Mouse (Mus musculus): ENCODE results near the gene AW551984. TPM values are rescaled to one million over a fixed set of nuclear protein-coding genes. Genes with fewer than 3 reads are reported as not detected.
A peak's percentile ranks its signal among the peaks of the same experiment; 100 is the strongest.

The AW551984 gene
- polyA plus RNA-seq, 1 experiment from 2014 or later: 34.3 TPM

- H3K9me3 ChIP-seq (replicated peaks; ENCODE audit: control insufficient read depth, low read length): no peaks in the 10 kb centered on the region
- ATAC-seq (replicated peaks; ENCODE audit: insufficient number of reproducible peaks, low FRiP score, low TSS enrichment, low read depth) (no peak), DNase-seq (ENCODE audit: low spot score) (peak; percentile 55)
- no peaks in the 10 kb centered on the region for H3K36me3 ChIP-seq (replicated peaks; ENCODE audit: control insufficient read depth, insufficient read depth, low read depth, low read length)
- 41% methylated on average over 1 of the region's 1 CpGs for WGBS
- H3K4me1 ChIP-seq (ENCODE audit: control insufficient read depth, insufficient read depth, low read length): no peaks in the 10 kb centered on the region
- H3K4me2 ChIP-seq (ENCODE audit: low read depth, low read length): no peak overlapping the region
- H3K9ac ChIP-seq (replicated peaks; ENCODE audit: low read length): no peak overlapping the region
- H3K27me3 ChIP-seq (ENCODE audit: control insufficient read depth, insufficient read depth, low read length): no peaks in the 10 kb centered on the region
- H3K27ac ChIP-seq (replicated peaks; ENCODE audit: low read depth, low read length): no peak overlapping the region
- H3K4me3 ChIP-seq (ENCODE audit: low read depth, low read length): no peak overlapping the region
These were observed 7.8 kb upstream of the AW551984 start for GRCm38 (mm10) chr9:39611953-39612352.

DNA sequence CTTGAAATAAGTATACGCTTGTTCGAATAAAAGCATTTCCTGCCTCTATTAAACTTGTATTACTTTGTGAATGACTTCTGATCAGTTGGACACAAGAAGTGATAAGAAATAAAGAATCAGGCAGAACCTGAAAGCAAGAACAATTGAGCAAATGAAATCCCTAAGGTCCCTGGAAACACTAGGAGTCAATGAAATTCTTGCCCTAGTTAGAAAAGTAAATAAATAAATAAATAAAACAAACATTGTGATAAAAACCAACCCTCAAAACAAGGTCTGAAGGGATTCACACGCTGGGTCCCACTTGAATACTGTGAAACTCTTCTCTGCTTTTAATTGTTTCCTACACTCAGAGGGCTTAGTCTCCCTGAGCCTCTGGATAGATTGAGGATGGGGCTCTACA is 6.2 kb upstream of the AW551984 start, which contains the start of gene Olfr148:
Olfr148 (plus strand) TSS at position 301 of the 400 bp plus-strand sequence.
- no peaks in the 10 kb centered on the region for H3K36me3 ChIP-seq (replicated peaks; ENCODE audit: control insufficient read depth, insufficient read depth, low read depth, low read length)
- DNase-seq (ENCODE audit: low spot score) (no peak), ATAC-seq (replicated peaks; ENCODE audit: insufficient number of reproducible peaks, low FRiP score, low TSS enrichment, low read depth) (no peak)
- H3K4me2 ChIP-seq (ENCODE audit: low read depth, low read length): no peak within 1 kb of the TSS
- no peak within 1 kb of the TSS for H3K27ac ChIP-seq (replicated peaks; ENCODE audit: low read depth, low read length)
- no peak within 1 kb of the TSS for H3K9ac ChIP-seq (replicated peaks; ENCODE audit: low read length)
- H3K4me3 ChIP-seq (ENCODE audit: low read depth, low read length): no peak within 1 kb of the TSS
- no peaks in the 10 kb centered on the region for H3K4me1 ChIP-seq (ENCODE audit: control insufficient read depth, insufficient read depth, low read length)
- 72% methylated on average over 3 of the region's 3 CpGs for WGBS
- H3K27me3 ChIP-seq (ENCODE audit: control insufficient read depth, insufficient read depth, low read length): no peaks in the 10 kb centered on the region
- no peaks in the 10 kb centered on the region for H3K9me3 ChIP-seq (replicated peaks; ENCODE audit: control insufficient read depth, low read length)

DNA sequence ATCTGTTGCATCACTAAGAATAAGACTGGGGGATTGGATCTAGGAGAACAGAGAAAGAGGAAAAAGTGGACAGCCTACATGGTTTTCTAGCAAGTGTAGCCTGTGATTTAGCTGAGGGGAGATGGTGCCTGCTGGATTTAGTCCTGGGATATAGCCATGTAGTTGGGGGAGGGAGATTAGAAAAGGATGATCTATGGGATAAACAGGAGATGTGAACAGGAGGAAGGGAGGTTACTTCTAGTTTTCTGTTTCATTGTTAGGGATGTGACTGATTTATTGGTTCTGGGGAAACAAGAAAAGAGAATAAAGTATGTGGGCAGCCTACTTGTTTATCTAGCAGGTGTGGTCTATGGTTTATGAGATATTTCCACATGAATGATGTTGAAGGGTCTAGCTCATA is 4.3 kb upstream of the AW551984 start:
- no peak overlapping the region for H3K27ac ChIP-seq (replicated peaks; ENCODE audit: low read depth, low read length)
- H3K27me3 ChIP-seq (ENCODE audit: control insufficient read depth, insufficient read depth, low read length): no peaks in the 10 kb centered on the region
- H3K9me3 ChIP-seq (replicated peaks; ENCODE audit: control insufficient read depth, low read length): no peaks in the 10 kb centered on the region
- H3K4me1 ChIP-seq (ENCODE audit: control insufficient read depth, insufficient read depth, low read length): no peaks in the 10 kb centered on the region
- no peak overlapping the region for H3K9ac ChIP-seq (replicated peaks; ENCODE audit: low read length)
- ATAC-seq (replicated peaks; ENCODE audit: insufficient number of reproducible peaks, low FRiP score, low TSS enrichment, low read depth) (no peak), DNase-seq (ENCODE audit: low spot score) (no peak)
- H3K4me2 ChIP-seq (ENCODE audit: low read depth, low read length): no peak overlapping the region
- no peak overlapping the region for H3K4me3 ChIP-seq (ENCODE audit: low read depth, low read length)
- H3K36me3 ChIP-seq (replicated peaks; ENCODE audit: control insufficient read depth, insufficient read depth, low read depth, low read length): no peaks in the 10 kb centered on the region

- no peak overlapping the region for H3K27ac ChIP-seq (replicated peaks; ENCODE audit: low read depth, low read length)
- ATAC-seq (replicated peaks; ENCODE audit: insufficient number of reproducible peaks, low FRiP score, low TSS enrichment, low read depth) (0 out of 2 replicates have a peak, but pooled peaks have one; percentile 55), DNase-seq (ENCODE audit: low spot score) (peak; percentile 61)
- peak overlapping the region; percentile 64 for H3K4me2 ChIP-seq (ENCODE audit: low read depth, low read length)
- H3K4me3 ChIP-seq (ENCODE audit: low read depth, low read length): peak overlapping the region; percentile 28
- H3K9me3 ChIP-seq (replicated peaks; ENCODE audit: control insufficient read depth, low read length): no peaks in the 10 kb centered on the region
- H3K36me3 ChIP-seq (replicated peaks; ENCODE audit: control insufficient read depth, insufficient read depth, low read depth, low read length): no peaks in the 10 kb centered on the region
- H3K27me3 ChIP-seq (ENCODE audit: control insufficient read depth, insufficient read depth, low read length): no peaks in the 10 kb centered on the region
- H3K4me1 ChIP-seq (ENCODE audit: control insufficient read depth, insufficient read depth, low read length): no peaks in the 10 kb centered on the region
- H3K9ac ChIP-seq (replicated peaks; ENCODE audit: low read length): peak overlapping the region; percentile 22; the same call in 1 of the 2 replicates
- 1% methylated on average over 9 of the region's 9 CpGs for WGBS
These were observed 814 bp downstream of the AW551984 start for GRCm38 (mm10) chr9:39603333-39603845.

GRCm38 (mm10) chr9:39602536-39603332 is 1.5 kb downstream of the AW551984 start:
- Histone ChIP-seq H3K4me3 (ENCODE audit: low read depth, low read length) (peak overlapping the region; percentile 28), H3K36me3 (replicated peaks; ENCODE audit: control insufficient read depth, insufficient read depth, low read depth, low read length) (no peaks in the 10 kb centered on the region), H3K9ac (replicated peaks; ENCODE audit: low read length) (peak overlapping the region; percentile 22; the same call in 1 of the 2 replicates), H3K9me3 (replicated peaks; ENCODE audit: control insufficient read depth, low read length) (no peaks in the 10 kb centered on the region), H3K4me2 (ENCODE audit: low read depth, low read length) (peak overlapping the region; percentile 64), H3K4me1 (ENCODE audit: control insufficient read depth, insufficient read depth, low read length) (no peaks in the 10 kb centered on the region), H3K27me3 (ENCODE audit: control insufficient read depth, insufficient read depth, low read length) (no peaks in the 10 kb centered on the region), H3K27ac (replicated peaks; ENCODE audit: low read depth, low read length) (no peak overlapping the region)
- ATAC-seq (replicated peaks; ENCODE audit: insufficient number of reproducible peaks, low FRiP score, low TSS enrichment, low read depth): no peak; the same call in 1 of the 2 replicates
- DNase-seq (ENCODE audit: low spot score): peak; percentile 68
- WGBS: under 1% methylated on average over 19 of the region's 19 CpGs

DNA sequence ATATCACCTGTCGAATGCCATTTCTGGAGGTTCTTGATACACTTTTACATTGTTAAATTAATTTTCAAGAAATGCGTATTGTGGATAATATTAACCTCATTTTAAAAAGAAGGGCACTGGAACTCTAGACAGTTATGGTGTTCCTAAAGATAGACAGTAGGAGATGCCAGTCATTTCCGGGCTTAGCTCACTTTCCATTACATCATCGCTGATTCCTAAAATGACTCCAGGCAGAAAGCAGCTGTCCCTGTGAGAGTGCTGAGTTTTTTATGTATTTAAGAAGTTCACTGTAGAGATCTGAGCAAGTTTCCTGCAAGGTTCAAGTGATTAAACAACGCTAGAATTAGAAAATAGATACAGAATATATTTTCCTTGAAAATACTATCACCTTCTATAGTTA is 27.2 kb downstream of the AW551984 start:
- ATAC-seq (replicated peaks; ENCODE audit: insufficient number of reproducible peaks, low FRiP score, low TSS enrichment, low read depth): no peak
- 87% methylated on average over 5 of the region's 5 CpGs for WGBS

GRCm38 (mm10) chr9:39575469-39575868 is 28.7 kb downstream of the AW551984 start, which contains the start of gene Olfr959:
Gene Olfr959 (minus strand): TSS chr9:39575569.
- H3K4me2 ChIP-seq (ENCODE audit: low read depth, low read length): no peak within 1 kb of the TSS
- no peaks in the 10 kb centered on the region for H3K4me1 ChIP-seq (ENCODE audit: control insufficient read depth, insufficient read depth, low read length)
- no peak within 1 kb of the TSS for H3K27ac ChIP-seq (replicated peaks; ENCODE audit: low read depth, low read length)
- H3K36me3 ChIP-seq (replicated peaks; ENCODE audit: control insufficient read depth, insufficient read depth, low read depth, low read length): no peaks in the 10 kb centered on the region
- WGBS: 75% methylated on average over 3 of the region's 3 CpGs
- H3K9ac ChIP-seq (replicated peaks; ENCODE audit: low read length): no peak within 1 kb of the TSS
- no peaks in the 10 kb centered on the region for H3K27me3 ChIP-seq (ENCODE audit: control insufficient read depth, insufficient read depth, low read length)
- no peaks in the 10 kb centered on the region for H3K9me3 ChIP-seq (replicated peaks; ENCODE audit: control insufficient read depth, low read length)
- H3K4me3 ChIP-seq (ENCODE audit: low read depth, low read length): no peak within 1 kb of the TSS
- ATAC-seq (replicated peaks; ENCODE audit: insufficient number of reproducible peaks, low FRiP score, low TSS enrichment, low read depth) (no peak), DNase-seq (ENCODE audit: low spot score) (no peak)

More for the DNA sequence above, 27.2 kb downstream of the AW551984 start:
- H3K27me3 ChIP-seq (ENCODE audit: control insufficient read depth, insufficient read depth, low read length): no peaks in the 10 kb centered on the region
- no peak for DNase-seq (ENCODE audit: low spot score)
- H3K4me1 ChIP-seq (ENCODE audit: control insufficient read depth, insufficient read depth, low read length): no peaks in the 10 kb centered on the region
- no peak overlapping the region for H3K4me3 ChIP-seq (ENCODE audit: low read depth, low read length)
- H3K36me3 ChIP-seq (replicated peaks; ENCODE audit: control insufficient read depth, insufficient read depth, low read depth, low read length): no peaks in the 10 kb centered on the region
- H3K9ac ChIP-seq (replicated peaks; ENCODE audit: low read length): no peak overlapping the region
- no peak overlapping the region for H3K4me2 ChIP-seq (ENCODE audit: low read depth, low read length)
- H3K9me3 ChIP-seq (replicated peaks; ENCODE audit: control insufficient read depth, low read length): no peaks in the 10 kb centered on the region
- H3K27ac ChIP-seq (replicated peaks; ENCODE audit: low read depth, low read length): no peak overlapping the region

- Histone ChIP-seq H3K9me3 (replicated peaks; ENCODE audit: control insufficient read depth, low read length) (no peaks in the 10 kb centered on the region), H3K4me2 (ENCODE audit: low read depth, low read length) (no peak overlapping the region), H3K9ac (replicated peaks; ENCODE audit: low read length) (no peak overlapping the region), H3K36me3 (replicated peaks; ENCODE audit: control insufficient read depth, insufficient read depth, low read depth, low read length) (no peaks in the 10 kb centered on the region), H3K27ac (replicated peaks; ENCODE audit: low read depth, low read length) (no peak overlapping the region), H3K4me3 (ENCODE audit: low read depth, low read length) (no peak overlapping the region), H3K27me3 (ENCODE audit: control insufficient read depth, insufficient read depth, low read length) (no peaks in the 10 kb centered on the region), H3K4me1 (ENCODE audit: control insufficient read depth, insufficient read depth, low read length) (no peaks in the 10 kb centered on the region)
- DNase-seq (ENCODE audit: low spot score): no peak
- no peak for ATAC-seq (replicated peaks; ENCODE audit: insufficient number of reproducible peaks, low FRiP score, low TSS enrichment, low read depth)
These were observed 45.9 kb downstream of the AW551984 start for GRCm38 (mm10) chr9:39558349-39558647.
